Mouse (Mus musculus) c-Kit-positive CD71-positive TER-119-positive erythroid progenitor cells, embryonic 14.5 days (primary cell): Measurements from ENCODE around the gene Pigg.
"Not testable (repeated sequence)": the region's sequence is repeated elsewhere in the genome, so short reads cannot be mapped to it uniquely, and the experiment has no call there.

Experiments
- DNase-seq: peaks from one replicate; pipeline ENCODE4 v3.0.0-alpha.2; 2013; ENCODE audit warnings: low spot score

Pigg gene

GRCm38 (mm10) chr5:108312224-108313064 is at the start of gene Pigg:
Pigg (plus strand) TSS chr5:108312609.
- DNase-seq: peak; percentile 89

- DNase-seq: peak; percentile 75
These were observed 49.7 kb upstream of the Pigg start for GRCm38 (mm10) chr5:108262722-108263121.

- DNase-seq: peak; percentile 36
These were observed 48.6 kb upstream of the Pigg start for GRCm38 (mm10) chr5:108263785-108264184.

- DNase-seq: peak; percentile 25
These were observed 45.4 kb upstream of the Pigg start for GRCm38 (mm10) chr5:108266990-108267389.

- DNase-seq: peak; percentile 84
These were observed 44.0 kb upstream of the Pigg start, which contains the start of gene Dr1 for GRCm38 (mm10) chr5:108268127-108269062. Dr1 (plus strand) TSS chr5:108268897.

- peak; percentile 47 for DNase-seq
These were observed 43.2 kb upstream of the Pigg start for GRCm38 (mm10) chr5:108269063-108269810.

GRCm38 (mm10) chr5:108269811-108270151 is 42.6 kb upstream of the Pigg start:
- peak; percentile 39 for DNase-seq

GRCm38 (mm10) chr5:108270415-108270814 is 42.0 kb upstream of the Pigg start:
- peak; percentile 49 for DNase-seq

GRCm38 (mm10) chr5:108271345-108271744 is 41.1 kb upstream of the Pigg start:
- DNase-seq: not testable (repeated sequence)

GRCm38 (mm10) chr5:108286957-108287356 is 25.5 kb upstream of the Pigg start:
- no peak for DNase-seq

GRCm38 (mm10) chr5:108301567-108301966 is 10.8 kb upstream of the Pigg start:
- DNase-seq: no peak

GRCm38 (mm10) chr5:108313065-108313860 is 854 bp downstream of the Pigg start:
- no peak for DNase-seq

- DNase-seq: no peak
These were observed 18.6 kb downstream of the Pigg start for GRCm38 (mm10) chr5:108331051-108331450.

- DNase-seq: peak; percentile 48
These were observed 25.0 kb downstream of the Pigg start for GRCm38 (mm10) chr5:108337385-108337784.

- DNase-seq: no peak
These were observed 25.6 kb downstream of the Pigg start for GRCm38 (mm10) chr5:108338049-108338448.

GRCm38 (mm10) chr5:108343680-108344170 is 31.3 kb downstream of the Pigg start:
- DNase-seq: no peak

- DNase-seq: no peak
These were observed 33.1 kb downstream of the Pigg start for GRCm38 (mm10) chr5:108345313-108346071.

- DNase-seq: no peak
These were observed 35.4 kb downstream of the Pigg start for GRCm38 (mm10) chr5:108347843-108348242.

GRCm38 (mm10) chr5:108349511-108350148 is 37.2 kb downstream of the Pigg start:
- no peak for DNase-seq

GRCm38 (mm10) chr5:108354056-108354455 is 41.6 kb downstream of the Pigg start:
- no peak for DNase-seq
